Mouse (Mus musculus): ENCODE data around the gene Tmem218. TPM values are rescaled to one million over a fixed set of nuclear protein-coding genes. Genes with fewer than 3 reads are reported as not detected.

Tmem218 gene
- polyA plus RNA-seq, 1 experiment from 2014 or later = 9.0 TPM

Other genes starting within 250 kb of the Tmem218 start
- 31.6 and 35.0 TPM in 2 replicates for gene Pknox2, start 60.8 kb upstream of the Tmem218 start, polyA plus RNA-seq (2015; fragmentation: Nextera tagmentation; extraction: Ambion mirVana)
- 0.81 and 1.6 TPM in 2 replicates for gene Slc37a2, start 47.5 kb downstream of the Tmem218 start, polyA plus RNA-seq (2015; fragmentation: Nextera tagmentation; extraction: Ambion mirVana)
- gene Ccdc15, start 140.2 kb downstream of the Tmem218 start, polyA plus RNA-seq (2015; fragmentation: Nextera tagmentation; extraction: Ambion mirVana) = 7.9 and 8.7 TPM in 2 replicates
- 12.3 and 15.1 TPM in 2 replicates for gene Hepacam, start 159.1 kb downstream of the Tmem218 start, polyA plus RNA-seq (2015; fragmentation: Nextera tagmentation; extraction: Ambion mirVana)
- gene Robo4, start 193.7 kb downstream of the Tmem218 start, polyA plus RNA-seq (2015; fragmentation: Nextera tagmentation; extraction: Ambion mirVana) = 5.2 and 6.2 TPM in 2 replicates
- 4.8 and 10.0 TPM in 2 replicates for gene Robo3, start 225.0 kb downstream of the Tmem218 start, polyA plus RNA-seq (2015; fragmentation: Nextera tagmentation; extraction: Ambion mirVana)

Measured in midbrain, embryonic 15.5 days (tissue).